Mouse (Mus musculus) cerebral cortex, adult 2 months (tissue): ENCODE data around the gene Csrnp2.

Experiments
- WGBS: fragments of 180-500 bp; shearing (Covaris S2); methylation state at CpG from one replicate; pipeline ENCODE4 v1.1.7; 2018; 5-methylcytosine and 5-hydroxymethylcytosine counted together

The Csrnp2 gene

GRCm38 (mm10) chr15:100433234-100433633 is 62.1 kb downstream of the Csrnp2 start:
- 75% methylated on average over 4 of the region's 4 CpGs for WGBS

GRCm38 (mm10) chr15:100429959-100430565 is 65.2 kb downstream of the Csrnp2 start:
- WGBS = 61% methylated on average over 11 of the region's 11 CpGs
